ENCODE assay signal across 8 mouse cellular contexts in genomic region chr4:32656146-32656904, GRCm38 (mm10). TPM values are rescaled to one million over a fixed set of nuclear protein-coding genes. Genes with fewer than 3 reads are reported as not detected.
DNase-seq lines count a peak whose midpoint lies in the region; ATAC-seq and TF ChIP-seq lines count a peak whose summit lies in the region.

No protein-coding gene starts in this region.

- peak; percentile 54 for ATAC-seq in kidney, embryonic 14.5 days (ENCODE audit: low FRiP score, low TSS enrichment)
- no peak for ATAC-seq in embryonic facial prominence, embryonic 11.5 days (replicated peaks; ENCODE audit: insufficient number of reproducible peaks, low FRiP score, low TSS enrichment, low read depth)
- peak; percentile 57 for ATAC-seq in hindbrain, embryonic 16.5 days
- ATAC-seq in midbrain, embryonic 16.5 days = peak; percentile 54

- TF ChIP-seq POLR2A in ES-Bruce4 (IDR thresholded peaks at IDR 0.05; ENCODE audit: insufficient read depth, low read length) = no peak

- TF ChIP-seq CTCF in ES-Bruce4 (IDR thresholded peaks at IDR 0.05; ENCODE audit: low read depth, low read length) = no peak

- no peaks in the 10 kb centered on the region for H3K9me3 ChIP-seq in kidney, embryonic 14.5 days (ENCODE audit: control insufficient read depth, low read length)
- H3K9me3 ChIP-seq in ES-Bruce4 (replicated peaks; ENCODE audit: control insufficient read depth, insufficient read depth, low read length, poor library complexity, severe bottlenecking) = no peaks in the 10 kb centered on the region
- H3K9me3 ChIP-seq in embryonic facial prominence, embryonic 11.5 days (replicated peaks; ENCODE audit: control insufficient read depth, low read length) = no peaks in the 10 kb centered on the region
- no peaks in the 10 kb centered on the region for H3K9me3 ChIP-seq in hindbrain, embryonic 16.5 days (ENCODE audit: control insufficient read depth, low read length)
- no peaks in the 10 kb centered on the region for H3K9me3 ChIP-seq in midbrain, embryonic 16.5 days (replicated peaks; ENCODE audit: control insufficient read depth, low read length, poor library complexity, severe bottlenecking)

- H3K36me3 ChIP-seq in kidney, embryonic 14.5 days (ENCODE audit: control insufficient read depth, insufficient read depth, low read length) = peaks cover 12% of the 10 kb centered on the region
- peaks cover 15% of the 10 kb centered on the region for H3K36me3 ChIP-seq in ES-Bruce4 (ENCODE audit: control insufficient read depth, insufficient read depth, low read length, poor library complexity, severe bottlenecking)
- H3K36me3 ChIP-seq in embryonic facial prominence, embryonic 11.5 days (replicated peaks; ENCODE audit: control insufficient read depth, insufficient read depth, low read depth, low read length) = no peaks in the 10 kb centered on the region; the same call in none of the 2 replicates
- peaks cover 3% of the 10 kb centered on the region; the same call in 1 of the 2 replicates for H3K36me3 ChIP-seq in hindbrain, embryonic 16.5 days (ENCODE audit: control insufficient read depth, insufficient read depth, low read length)
- H3K36me3 ChIP-seq in midbrain, embryonic 16.5 days (ENCODE audit: control insufficient read depth, insufficient read depth, low read length) = no peaks in the 10 kb centered on the region

- H3K4me2 ChIP-seq in kidney, embryonic 14.5 days (replicated peaks; ENCODE audit: low read depth, low read length) = peak overlapping the region; percentile 58
- H3K4me2 ChIP-seq in embryonic facial prominence, embryonic 11.5 days (ENCODE audit: low read depth, low read length) = peak overlapping the region; percentile 48
- peak overlapping the region; percentile 59 for H3K4me2 ChIP-seq in hindbrain, embryonic 16.5 days (ENCODE audit: low read length)
- H3K4me2 ChIP-seq in midbrain, embryonic 16.5 days (ENCODE audit: low read length) = peak overlapping the region; percentile 69

- peaks cover 9% of the 10 kb centered on the region; the same call in 1 of the 2 replicates for H3K4me1 ChIP-seq in kidney, embryonic 14.5 days (ENCODE audit: control insufficient read depth, insufficient read depth, low read length)
- H3K4me1 ChIP-seq in ES-Bruce4 (ENCODE audit: control insufficient read depth, insufficient read depth, low read length) = peaks cover 1% of the 10 kb centered on the region
- H3K4me1 ChIP-seq in embryonic facial prominence, embryonic 11.5 days (ENCODE audit: control insufficient read depth, insufficient read depth, low read length) = no peaks in the 10 kb centered on the region
- H3K4me1 ChIP-seq in hindbrain, embryonic 16.5 days (ENCODE audit: control insufficient read depth, insufficient read depth, low read depth, low read length) = peaks cover 11% of the 10 kb centered on the region
- H3K4me1 ChIP-seq in midbrain, embryonic 16.5 days (ENCODE audit: control insufficient read depth, insufficient read depth, low read length) = peaks cover 13% of the 10 kb centered on the region

- H3K27me3 ChIP-seq in kidney, embryonic 14.5 days (ENCODE audit: control insufficient read depth, insufficient read depth, low read length) = no peaks in the 10 kb centered on the region
- H3K27me3 ChIP-seq in ES-Bruce4 (ENCODE audit: control insufficient read depth, insufficient read depth, low read length, poor library complexity, severe bottlenecking) = no peaks in the 10 kb centered on the region
- no peaks in the 10 kb centered on the region for H3K27me3 ChIP-seq in embryonic facial prominence, embryonic 11.5 days (ENCODE audit: control insufficient read depth, insufficient read depth, low read length)
- no peaks in the 10 kb centered on the region for H3K27me3 ChIP-seq in hindbrain, embryonic 16.5 days (replicated peaks; ENCODE audit: control insufficient read depth, insufficient read depth, low read length)
- no peaks in the 10 kb centered on the region for H3K27me3 ChIP-seq in midbrain, embryonic 16.5 days (ENCODE audit: control insufficient read depth, insufficient read depth, low read depth, low read length)

- peak overlapping the region; percentile 59; the same call in 1 of the 2 replicates for H3K9ac ChIP-seq in kidney, embryonic 14.5 days (ENCODE audit: low read depth, low read length)
- H3K9ac ChIP-seq in ES-Bruce4 (ENCODE audit: low read depth, poor library complexity, severe bottlenecking) = peak overlapping the region; percentile 95
- peak overlapping the region; percentile 48; the same call in 1 of the 2 replicates for H3K9ac ChIP-seq in embryonic facial prominence, embryonic 11.5 days (replicated peaks; ENCODE audit: low read length)
- peak overlapping the region; percentile 61 for H3K9ac ChIP-seq in hindbrain, embryonic 16.5 days (ENCODE audit: low read depth, low read length)
- peak overlapping the region; percentile 58 for H3K9ac ChIP-seq in midbrain, embryonic 16.5 days (ENCODE audit: low read depth, low read length)

- H3K27ac ChIP-seq in kidney, embryonic 14.5 days (ENCODE audit: low read depth, low read length) = peak overlapping the region; percentile 85; the same call in 1 of the 2 replicates
- H3K27ac ChIP-seq in ES-Bruce4 (ENCODE audit: insufficient read depth, low read length) = peak overlapping the region; percentile 91
- H3K27ac ChIP-seq in embryonic facial prominence, embryonic 11.5 days (replicated peaks; ENCODE audit: low read depth, low read length) = peak overlapping the region; percentile 53; the same call in 1 of the 2 replicates
- H3K27ac ChIP-seq in hindbrain, embryonic 16.5 days (ENCODE audit: low read depth, low read length) = peak overlapping the region; percentile 70
- H3K27ac ChIP-seq in midbrain, embryonic 16.5 days (ENCODE audit: low read length) = peak overlapping the region; percentile 81

- WGBS in kidney, embryonic 14.5 days = 57% methylated on average over 11 of the region's 11 CpGs
- WGBS in embryonic facial prominence, embryonic 11.5 days = 55% methylated on average over 11 of the region's 11 CpGs
- 57% methylated on average over 11 of the region's 11 CpGs for WGBS in hindbrain, embryonic 16.5 days
- 53% methylated on average over 11 of the region's 11 CpGs for WGBS in midbrain, embryonic 16.5 days

- no peak for TF ChIP-seq EP300 in ES-Bruce4 (IDR thresholded peaks at IDR 0.05; ENCODE audit: insufficient read depth, low read depth, low read length)

- peak overlapping the region; percentile 68 for H3K4me3 ChIP-seq in kidney, embryonic 14.5 days (ENCODE audit: low read length)
- peak overlapping the region; percentile 99 for H3K4me3 ChIP-seq in ES-Bruce4 (ENCODE audit: low read depth, low read length)
- H3K4me3 ChIP-seq in embryonic facial prominence, embryonic 11.5 days (ENCODE audit: low read depth, low read length) = peak overlapping the region; percentile 95
- peak overlapping the region; percentile 68 for H3K4me3 ChIP-seq in hindbrain, embryonic 16.5 days (ENCODE audit: low read length)
- H3K4me3 ChIP-seq in midbrain, embryonic 16.5 days (ENCODE audit: low read depth, low read length) = peak overlapping the region; percentile 97

- DNase-seq in kidney, postnatal 36 days = no peak
- peak; percentile 6 for DNase-seq in embryonic facial prominence, embryonic 11.5 days (ENCODE audit: low spot score)
- DNase-seq in ovary, postnatal 14 days (ENCODE audit: low spot score) = no peak
- no peak for DNase-seq in left cerebral cortex, adult 9 months (ENCODE audit: low spot score in 2 of 2)

RNA-seq across cellular contexts. Expression of gene Mdn1, which starts 0.6 kb away (rescaled TPM):
- 24.1 and 29.4 TPM in 2 replicates for polyA plus RNA-seq in kidney, embryonic 14.5 days (2014; fragmentation: Nextera tagmentation; extraction: Ambion mirVana)
- polyA plus RNA-seq in ES-Bruce4 (2011; ENCODE audit: insufficient read depth, insufficient read length, low read depth, missing spikeins) = 110 and 119 TPM in 2 replicates
- 17.5 and 19.4 TPM in 2 replicates for polyA plus RNA-seq in embryonic facial prominence, embryonic 11.5 days (2014; fragmentation: Nextera tagmentation; extraction: Ambion mirVana)
- polyA plus RNA-seq in hindbrain, embryonic 16.5 days (2015; fragmentation: Nextera tagmentation; extraction: Ambion mirVana) = 13.5 and 13.9 TPM in 2 replicates
- polyA plus RNA-seq in midbrain, embryonic 16.5 days (2015; fragmentation: Nextera tagmentation; extraction: Ambion mirVana) = 14.4 and 17.0 TPM in 2 replicates

RNA-seq across cellular contexts. Expression of gene Casp8ap2, which starts 41.1 kb away (rescaled TPM):
- 41.7 and 60.9 TPM in 2 replicates for polyA plus RNA-seq in kidney, embryonic 14.5 days (2014; fragmentation: Nextera tagmentation; extraction: Ambion mirVana)
- polyA plus RNA-seq in ES-Bruce4 (2011; ENCODE audit: insufficient read depth, insufficient read length, low read depth, missing spikeins) = 46.3 and 55.6 TPM in 2 replicates
- 65.1 and 81.1 TPM in 2 replicates for polyA plus RNA-seq in embryonic facial prominence, embryonic 11.5 days (2014; fragmentation: Nextera tagmentation; extraction: Ambion mirVana)
- polyA plus RNA-seq in hindbrain, embryonic 16.5 days (2015; fragmentation: Nextera tagmentation; extraction: Ambion mirVana) = 33.0 and 36.5 TPM in 2 replicates
- 33.2 and 43.4 TPM in 2 replicates for polyA plus RNA-seq in midbrain, embryonic 16.5 days (2015; fragmentation: Nextera tagmentation; extraction: Ambion mirVana)

RNA-seq across cellular contexts. Expression of gene Gja10, which starts 53.8 kb away (rescaled TPM):
- polyA plus RNA-seq in kidney, embryonic 14.5 days (2014; fragmentation: Nextera tagmentation; extraction: Ambion mirVana) = not detected in 2 replicates
- polyA plus RNA-seq in ES-Bruce4 (2011; ENCODE audit: insufficient read depth, insufficient read length, low read depth, missing spikeins) = not detected in 2 replicates
- not detected in 2 replicates for polyA plus RNA-seq in embryonic facial prominence, embryonic 11.5 days (2014; fragmentation: Nextera tagmentation; extraction: Ambion mirVana)
- polyA plus RNA-seq in hindbrain, embryonic 16.5 days (2015; fragmentation: Nextera tagmentation; extraction: Ambion mirVana) = not detected in 2 replicates
- polyA plus RNA-seq in midbrain, embryonic 16.5 days (2015; fragmentation: Nextera tagmentation; extraction: Ambion mirVana) = 0.10 TPM in 1 of 2 replicates, not detected in the other
